Mouse (Mus musculus): ENCODE results near the gene Rbfox1.

- TF ChIP-seq CTCF (IDR thresholded peaks at IDR 0.05; ENCODE audit: extremely low read depth, insufficient read depth, low read length) (no peak), POLR2A (IDR thresholded peaks at IDR 0.05; ENCODE audit: extremely low read depth, insufficient read depth, low read length) (no peak)
Measured at GRCm38 (mm10) chr16:7292985-7293805, 1408.0 kb downstream of the Rbfox1 start.

Data from cortical plate, adult 2 months (tissue).